Mouse (Mus musculus) G1E (cell line): ENCODE data around the gene Cse1l. TPM values are rescaled to one million over a fixed set of nuclear protein-coding genes. Genes with fewer than 3 reads are reported as not detected.

ENCODE experiments used
- ATAC-seq: 2 replicates; pipeline ENCODE4 v1.8.0; 2016; ENCODE audit warnings: mild to moderate bottlenecking; ENCODE audit not compliant: insufficient number of reproducible peaks, poor library complexity, low FRiP score, severe bottlenecking; ENCODE audit errors: extremely low read depth
- DNase-seq: peaks from one replicate; pipeline ENCODE4 v3.0.0; 2012; ENCODE audit warnings: low spot score
- H3K27me3 ChIP-seq: 2 replicates; pipeline ENCODE4 v1.6.1; 2012; ENCODE audit warnings: mild to moderate bottlenecking, low read length, inconsistent platforms; ENCODE audit not compliant: insufficient read depth
- H3K36me3 ChIP-seq: replicated peaks from 2 replicates; pipeline ENCODE3; 2012; ENCODE audit warnings: mild to moderate bottlenecking, inconsistent platforms
- H3K4me1 ChIP-seq: 2 replicates; pipeline ENCODE4 v1.6.1; 2012; ENCODE audit warnings: low read depth, low read length, inconsistent platforms, mixed read lengths; ENCODE audit not compliant: insufficient read depth
- H3K4me3 ChIP-seq: 2 replicates; pipeline ENCODE4 v1.5.1; 2012; ENCODE audit warnings: low read depth, mild to moderate bottlenecking, inconsistent platforms, low read length, moderate library complexity, mixed read lengths
- H3K9me3 ChIP-seq: replicated peaks from 2 replicates; pipeline ENCODE4 v1.6.1; 2012; ENCODE audit warnings: inconsistent platforms
- CTCF ChIP-seq: IDR thresholded peaks from 2 replicates; pipeline ENCODE4 v1.5.1; 2012; ENCODE audit warnings: low read depth, low read length, inconsistent platforms, mixed read lengths
- GATA1 ChIP-seq: IDR thresholded peaks from 2 replicates; pipeline ENCODE4 v1.6.1; 2012; ENCODE audit warnings: borderline replicate concordance, low read length, inconsistent platforms, mixed read lengths
- GATA2 ChIP-seq: IDR thresholded peaks from 2 replicates; pipeline ENCODE4 v1.6.1; 2012; ENCODE audit warnings: low read depth, low read length, inconsistent platforms, borderline replicate concordance
- POLR2AphosphoS5 ChIP-seq: IDR thresholded peaks from 2 replicates; pipeline ENCODE4 v1.6.1; 2012; ENCODE audit warnings: low read depth, low read length, inconsistent platforms; ENCODE audit not compliant: insufficient replicate concordance
- TAL1 ChIP-seq: conservative IDR thresholded peaks from 2 replicates; pipeline ENCODE4 v1.6.1; 2012; ENCODE audit warnings: low read depth, low read length, inconsistent platforms, mixed read lengths
- polyA plus RNA-seq: library from polyadenylated mRNA; stranded (reverse); fragments of >175 nt; gene quantifications from 2 replicates; pipeline ENCODE4 v1.2.3, GENCODE M21; 2012
- total RNA-seq, 2 experiments: library from RNA; stranded (forward) in 1 of 2; stranded (reverse) in 1 of 2; fragments of 200-1000 nt in 1 of 2; fragments of >200 nt in 1 of 2; fragmentation: Nextera tagmentation in 1 of 2; gene quantifications; 2 replicates each; pipeline ENCODE4 v1.2.3; 2014 to 2017

The Cse1l gene
- total and polyA plus RNA-seq, 3 experiments: 18.2 to 174 (median 141) TPM

DNA sequence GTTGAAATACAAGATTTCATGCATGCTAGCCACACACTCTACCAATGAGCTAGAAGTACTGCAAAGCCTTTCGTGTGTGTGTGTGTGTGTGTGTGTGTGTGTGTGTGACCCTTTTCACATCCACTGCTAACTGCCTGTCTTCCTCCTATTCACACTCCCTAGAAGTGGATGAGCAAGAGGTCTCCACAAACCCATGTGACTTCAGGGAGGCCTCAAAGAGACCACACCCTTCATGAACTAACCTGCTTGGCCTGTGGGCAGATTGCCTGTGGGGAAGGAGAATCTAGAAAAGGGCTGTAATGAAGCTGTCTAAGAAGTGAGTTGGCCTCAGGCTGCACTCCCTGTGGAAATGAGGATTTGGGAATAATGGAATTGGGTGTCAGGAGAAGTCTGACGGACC is 6.7 kb upstream of the Cse1l start:
- DNase-seq (no peak), ATAC-seq (peak; percentile 45; the same call in 1 of the 2 replicates)
- Histone ChIP-seq H3K36me3 (peaks cover 39% of the 10 kb centered on the region), H3K27me3 (no peaks in the 10 kb centered on the region), H3K9me3 (no peaks in the 10 kb centered on the region; the same call in 1 of the 2 replicates), H3K4me3 (no peak overlapping the region), H3K4me1 (peaks cover 12% of the 10 kb centered on the region)
- no peak for TF ChIP-seq GATA2
- no peak for TF ChIP-seq GATA1
- TF ChIP-seq TAL1: no peak
- no peak for TF ChIP-seq CTCF
- TF ChIP-seq POLR2AphosphoS5: no peak

DNA sequence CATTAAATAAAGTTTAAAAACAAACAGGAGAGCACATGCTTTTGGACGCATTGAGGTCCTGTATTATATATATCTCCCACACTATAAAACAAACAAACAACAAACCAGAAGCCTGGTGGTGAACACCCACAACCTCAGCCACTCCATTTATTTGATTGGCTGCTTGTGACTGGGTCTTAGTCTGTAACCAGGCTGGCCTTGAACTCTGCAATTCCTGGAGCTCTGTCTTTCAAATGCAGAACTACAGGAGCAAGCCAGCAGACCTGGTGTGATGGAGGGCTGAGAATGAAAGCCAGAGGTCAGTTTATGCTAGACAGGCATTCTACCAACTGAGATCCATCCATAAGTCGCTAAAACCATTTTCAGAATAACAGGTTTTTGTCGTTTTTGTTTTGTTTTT is 6.1 kb upstream of the Cse1l start:
- ATAC-seq: no peak
- no peak overlapping the region for H3K4me3 ChIP-seq
- H3K27me3 ChIP-seq: no peaks in the 10 kb centered on the region
- H3K4me1 ChIP-seq: peaks cover 13% of the 10 kb centered on the region
- no peak for TF ChIP-seq CTCF
- no peak for TF ChIP-seq POLR2AphosphoS5
- TF ChIP-seq GATA2: no peak
- TF ChIP-seq GATA1: no peak
- no peak for TF ChIP-seq TAL1
- H3K36me3 ChIP-seq: peaks cover 34% of the 10 kb centered on the region
- DNase-seq: no peak
- H3K9me3 ChIP-seq: no peaks in the 10 kb centered on the region; the same call in 1 of the 2 replicates

DNA sequence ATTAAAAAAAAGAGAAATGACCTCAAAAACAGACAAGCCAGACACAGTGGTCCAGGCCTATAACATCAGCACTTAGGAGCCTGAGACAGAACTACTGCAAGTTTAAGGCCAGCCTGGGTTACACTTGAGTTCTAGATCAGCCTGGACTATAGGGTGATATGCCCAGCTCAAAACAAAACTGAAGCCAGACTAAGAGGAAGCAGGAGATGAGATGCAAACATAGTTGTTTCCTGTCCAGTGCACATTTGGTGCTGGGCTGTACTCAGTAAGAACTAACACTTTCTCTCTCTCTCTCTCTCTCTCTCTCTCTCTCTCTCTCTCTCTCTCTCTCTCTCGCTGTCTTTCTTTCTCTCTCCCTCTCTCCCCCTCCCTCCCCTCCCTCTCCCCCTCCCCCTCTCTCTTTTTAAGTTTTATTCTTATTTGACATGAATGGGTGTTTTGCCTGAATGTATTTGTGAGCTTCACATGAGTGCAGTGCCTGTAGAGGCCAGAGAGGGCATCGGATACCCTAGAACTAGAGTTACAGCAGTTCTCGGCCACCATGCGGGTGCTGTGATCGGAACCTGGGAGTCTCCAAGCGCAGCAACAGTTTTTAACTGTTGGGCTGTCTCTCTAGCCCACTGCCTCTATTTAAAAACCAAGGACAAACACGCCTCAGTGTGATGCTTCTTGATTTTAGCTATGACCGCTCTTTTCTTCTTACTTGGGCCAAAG is 4.9 kb upstream of the Cse1l start:
- H3K4me3 ChIP-seq: no peak overlapping the region

DNA sequence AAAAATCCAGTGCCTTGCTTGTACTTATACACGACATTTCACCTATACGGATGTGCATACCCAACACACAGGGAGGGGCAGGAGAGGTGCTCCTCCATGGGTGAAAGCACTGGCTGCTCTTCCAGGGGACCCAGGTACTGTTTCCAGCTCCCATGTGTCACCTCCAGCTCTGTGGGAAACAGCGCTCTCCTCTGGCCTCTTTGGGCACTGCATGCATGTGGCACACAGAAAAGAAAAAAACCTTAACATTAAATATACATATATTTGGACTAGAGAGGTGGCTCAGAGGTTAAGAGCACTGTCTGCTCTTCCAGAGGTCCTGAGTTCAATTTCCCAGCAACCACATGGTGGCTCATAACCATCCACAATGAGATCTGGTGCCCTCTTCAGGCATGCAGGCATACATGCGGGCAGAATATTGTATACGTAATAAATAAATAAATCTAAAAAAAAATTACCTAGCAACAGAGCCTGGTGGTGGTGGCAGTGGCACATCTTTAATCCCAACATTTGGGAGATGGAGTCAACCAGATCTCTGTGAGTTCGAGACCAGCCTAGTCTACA is 2.0 kb upstream of the Cse1l start:
- ATAC-seq: no peak
- Histone ChIP-seq H3K4me3 (no peak overlapping the region), H3K36me3 (peaks cover 17% of the 10 kb centered on the region), H3K9me3 (no peaks in the 10 kb centered on the region; the same call in 1 of the 2 replicates), H3K27me3 (no peaks in the 10 kb centered on the region), H3K4me1 (peaks cover 37% of the 10 kb centered on the region)
- no peak for DNase-seq
- TF ChIP-seq CTCF (no peak), GATA2 (no peak), TAL1 (no peak), GATA1 (no peak), POLR2AphosphoS5 (no peak)

More for the DNA sequence above, 4.9 kb upstream of the Cse1l start:
- Histone ChIP-seq H3K27me3 (no peaks in the 10 kb centered on the region), H3K36me3 (peaks cover 25% of the 10 kb centered on the region), H3K9me3 (no peaks in the 10 kb centered on the region; the same call in 1 of the 2 replicates), H3K4me1 (peaks cover 21% of the 10 kb centered on the region)
- ATAC-seq (no peak), DNase-seq (no peak)
- TF ChIP-seq GATA1 (no peak), TAL1 (no peak), GATA2 (no peak)

DNA sequence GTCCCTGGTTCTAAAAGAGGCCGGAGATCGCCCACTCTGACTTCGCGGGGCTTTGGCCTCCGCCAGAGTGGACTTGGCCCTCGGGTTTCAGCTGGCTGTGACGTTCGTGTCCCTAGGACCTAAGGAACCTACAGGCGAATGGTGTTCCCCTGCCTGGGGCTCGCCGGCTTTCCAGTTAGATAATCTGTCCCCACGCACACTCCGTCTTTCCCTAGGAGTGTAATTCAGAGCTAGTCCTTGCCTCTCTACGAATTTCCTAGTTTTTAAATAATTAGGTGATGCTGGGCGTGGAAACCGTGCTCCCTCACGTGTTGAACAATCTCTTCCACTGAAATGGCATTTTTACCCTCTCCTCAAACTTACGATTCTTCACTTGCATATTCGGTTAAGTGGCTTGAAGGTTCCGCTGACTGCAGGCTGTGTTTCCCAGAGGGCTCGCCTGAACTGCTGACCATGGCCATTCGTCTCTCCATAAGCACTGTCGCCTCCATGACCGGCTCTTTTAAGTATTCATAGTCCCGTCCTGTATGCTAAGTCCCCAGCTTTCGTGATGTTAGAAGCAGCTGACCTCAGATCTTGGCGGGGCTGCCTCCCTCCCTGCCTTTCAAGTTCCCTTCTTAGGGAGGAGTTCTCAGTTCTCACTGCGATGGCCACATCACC is 813 bp downstream of the Cse1l start:
- ATAC-seq (0 out of 2 replicates have a peak, but pooled peaks have one; percentile 4), DNase-seq (peak; percentile 31)
- Histone ChIP-seq H3K9me3 (no peaks in the 10 kb centered on the region; the same call in 1 of the 2 replicates), H3K4me3 (peak overlapping the region; percentile 91), H3K36me3 (peaks cover 40% of the 10 kb centered on the region), H3K4me1 (peaks cover 41% of the 10 kb centered on the region), H3K27me3 (no peaks in the 10 kb centered on the region)
- no peak for TF ChIP-seq GATA1
- TF ChIP-seq TAL1: no peak
- TF ChIP-seq POLR2AphosphoS5: no peak
- no peak for TF ChIP-seq GATA2
- TF ChIP-seq CTCF: no peak

DNA sequence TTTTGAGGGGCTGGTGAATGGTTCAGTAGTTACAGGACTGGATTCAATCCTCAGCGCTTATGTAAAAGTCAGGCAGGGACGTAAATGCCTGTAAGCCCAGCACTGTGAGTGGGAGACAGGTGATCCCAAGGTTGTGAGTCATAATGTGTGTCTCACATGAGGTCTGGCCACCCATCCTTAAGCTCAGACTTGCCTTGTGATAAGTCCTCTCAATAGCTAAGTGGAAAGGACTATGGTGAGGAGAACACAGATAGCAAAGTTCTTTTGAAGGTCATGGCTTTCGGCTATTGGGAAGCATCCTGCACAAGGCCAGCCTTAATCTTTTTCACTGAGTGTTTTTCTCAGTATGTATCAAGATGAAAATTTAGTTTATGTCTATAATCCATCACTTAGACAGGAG is 3.9 kb downstream of the Cse1l start:
- no peak for DNase-seq

More for the DNA sequence above, 3.9 kb downstream of the Cse1l start:
- Histone ChIP-seq H3K27me3 (no peaks in the 10 kb centered on the region), H3K36me3 (peaks cover 57% of the 10 kb centered on the region), H3K9me3 (no peaks in the 10 kb centered on the region), H3K4me1 (peaks cover 43% of the 10 kb centered on the region), H3K4me3 (no peak overlapping the region)
- no peak for ATAC-seq
- TF ChIP-seq GATA2 (no peak), TAL1 (no peak), CTCF (no peak), POLR2AphosphoS5 (no peak), GATA1 (no peak)
